Mouse (Mus musculus) testis, adult 10 weeks (tissue): ENCODE data around the gene Ryr2. TPM values are rescaled to one million over a fixed set of nuclear protein-coding genes. Genes with fewer than 3 reads are reported as not detected.

ENCODE experiments used
- polyA plus RNA-seq: library from polyadenylated mRNA; stranded (reverse); fragments of 350-450 nt; fragmentation: Illumina TruSeq; extraction: RNeasy Lipid Tissue Mini Kit (QIAGEN cat#74804); gene quantifications from one replicate; pipeline ENCODE4 v1.2.3, GENCODE M21; 2014; ENCODE audit warnings: low read depth, low replicate concordance

Ryr2 gene
- polyA plus RNA-seq, result 0.29 TPM

DNA sequence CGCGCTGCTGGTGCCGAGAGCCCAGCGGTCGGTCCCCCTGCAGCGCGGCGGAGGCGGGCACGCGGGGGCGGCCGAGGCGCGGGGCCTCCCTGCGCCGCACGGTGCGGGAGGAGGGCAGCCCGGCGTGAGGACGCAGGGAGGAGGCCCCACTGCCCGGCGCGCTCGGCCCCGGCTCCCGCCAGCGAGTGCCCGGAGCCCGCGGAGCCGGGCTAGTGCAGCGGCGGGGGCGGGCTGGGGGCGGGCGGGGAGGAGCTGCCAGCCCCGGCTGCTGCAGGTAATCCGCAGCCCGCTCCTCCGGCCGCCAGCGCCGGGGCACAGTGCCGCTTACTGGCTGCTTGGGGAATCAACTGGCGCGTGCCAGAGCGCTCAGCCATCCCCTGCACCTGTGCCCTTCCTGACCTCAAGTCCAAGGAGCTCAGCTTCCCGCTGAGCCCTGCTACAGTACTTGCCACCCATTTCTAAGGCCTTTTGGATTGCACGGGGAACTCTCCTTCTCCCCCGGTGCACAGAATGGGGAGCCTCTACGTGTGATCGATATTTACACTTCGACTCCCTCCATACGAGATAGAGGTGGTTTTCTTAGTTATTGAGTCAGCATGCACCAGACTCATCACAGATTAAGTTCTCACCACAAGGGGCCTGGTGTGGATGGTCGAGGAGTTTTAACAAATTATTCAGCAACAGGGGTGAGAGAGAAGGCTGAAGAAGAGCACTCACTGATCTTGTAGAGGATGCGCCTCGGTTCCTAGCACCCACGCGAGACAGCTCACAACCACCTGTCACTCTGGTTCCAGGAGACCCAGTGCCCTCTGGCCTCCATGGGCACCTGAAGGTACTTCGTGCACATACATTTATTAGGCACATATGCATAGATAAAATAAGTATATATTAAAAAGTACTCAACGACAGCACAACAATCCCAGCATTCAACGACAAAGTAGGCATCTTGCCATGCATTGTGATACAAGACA is at the start of gene Ryr2:
Gene Ryr2 (minus strand): TSS at position 284 of the 971 bp plus-strand sequence.

Other genes starting within 250 kb of the Ryr2 start
- 27.0 TPM for gene Mtr, start 151.2 kb upstream of the Ryr2 start, polyA plus RNA-seq
- not detected for gene Actn2, start 233.8 kb upstream of the Ryr2 start, polyA plus RNA-seq